Mouse (Mus musculus) 3T3-L1 (cell line): ENCODE results near the gene Slc43a1.
A peak's percentile ranks its signal among the peaks of the same experiment; 100 is the strongest.
"Not testable (repeated sequence)": the region's sequence is repeated elsewhere in the genome, so short reads cannot be mapped to it uniquely, and the experiment has no call there.

ENCODE experiments used
- DNase-seq: peaks from one replicate; pipeline ENCODE4 v3.0.0-alpha.2; 2015; ENCODE audit warnings: low read depth, low spot score

Slc43a1 gene

DNA sequence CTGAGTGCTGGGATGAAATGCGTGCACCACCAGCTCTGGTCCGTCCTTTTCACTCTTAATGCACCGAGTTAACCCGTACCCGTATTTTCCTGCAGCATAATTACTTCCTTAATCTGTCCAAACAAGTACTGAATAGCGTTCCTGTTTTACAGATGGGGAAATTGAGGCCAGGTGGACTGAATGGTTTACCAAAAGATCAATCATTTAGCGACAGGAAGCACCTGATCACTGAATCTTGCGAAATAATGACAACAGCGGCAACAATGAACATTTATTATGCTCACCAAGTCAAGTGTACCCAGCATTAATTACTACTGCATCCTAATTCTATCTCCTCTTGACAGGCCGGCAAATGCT, at the start of gene Slc43a1:
TSS of gene Slc43a1 (plus strand) at position 258 of the 357 bp plus-strand sequence.
- DNase-seq = no peak

DNA sequence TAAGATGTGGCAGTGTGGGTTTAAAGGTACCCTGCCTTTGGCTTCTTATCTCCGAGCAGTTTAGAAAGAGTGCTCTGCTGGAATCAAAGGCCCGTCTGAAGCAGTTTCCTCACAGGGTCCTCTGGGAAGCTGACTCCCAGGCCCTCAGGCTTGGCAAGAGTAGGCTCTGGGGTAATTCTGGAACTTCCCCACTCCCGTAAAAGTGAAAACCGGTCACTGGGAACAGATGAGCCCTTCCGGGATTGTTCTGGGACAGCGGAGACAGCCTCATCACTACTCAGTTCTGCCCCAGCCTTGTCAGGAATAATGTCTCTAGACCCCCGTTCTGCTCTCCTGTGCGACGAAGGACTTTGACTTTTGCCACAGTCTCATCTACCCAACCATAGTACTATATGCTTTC, 48.2 kb upstream of the Slc43a1 start:
- DNase-seq = no peak

DNA sequence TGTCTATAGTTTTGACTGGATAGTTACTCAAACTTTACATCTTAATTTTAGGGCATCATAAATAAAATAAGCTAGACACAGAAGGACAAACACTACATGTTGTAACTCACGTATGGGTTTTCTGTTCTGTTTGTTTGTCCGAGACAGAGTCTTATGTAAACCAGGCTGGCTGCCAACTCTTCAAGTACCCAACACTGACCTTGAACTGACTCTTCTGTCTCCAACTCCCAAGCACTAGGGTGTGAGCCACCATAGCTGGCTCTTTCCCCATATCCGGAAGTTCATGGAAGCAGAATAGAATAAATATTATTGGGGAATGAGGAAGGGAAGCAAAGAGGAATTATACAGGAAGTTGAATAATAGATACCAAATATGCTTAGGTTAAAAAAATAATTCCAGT, 46.1 kb upstream of the Slc43a1 start:
- DNase-seq = no peak

DNA sequence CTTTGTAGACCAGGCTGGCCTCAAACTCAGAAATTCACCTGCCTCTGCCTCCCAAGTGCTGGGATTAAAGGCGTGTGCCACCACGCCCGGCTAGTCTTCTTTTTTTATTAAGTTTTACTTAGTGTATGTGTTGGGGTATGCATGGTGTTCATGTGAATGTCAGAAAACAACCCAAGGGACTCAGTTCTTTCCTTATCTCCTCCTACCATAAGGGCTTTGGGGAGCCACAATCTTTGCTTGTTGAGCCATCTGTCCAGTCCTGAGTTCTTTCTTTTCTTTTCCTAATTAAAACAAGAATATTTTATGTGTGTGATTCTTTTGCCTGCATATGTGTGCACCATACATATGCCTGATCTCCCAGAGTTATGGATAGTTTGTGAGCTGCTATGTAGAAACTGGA, 45.5 kb upstream of the Slc43a1 start:
- no peak for DNase-seq

DNA sequence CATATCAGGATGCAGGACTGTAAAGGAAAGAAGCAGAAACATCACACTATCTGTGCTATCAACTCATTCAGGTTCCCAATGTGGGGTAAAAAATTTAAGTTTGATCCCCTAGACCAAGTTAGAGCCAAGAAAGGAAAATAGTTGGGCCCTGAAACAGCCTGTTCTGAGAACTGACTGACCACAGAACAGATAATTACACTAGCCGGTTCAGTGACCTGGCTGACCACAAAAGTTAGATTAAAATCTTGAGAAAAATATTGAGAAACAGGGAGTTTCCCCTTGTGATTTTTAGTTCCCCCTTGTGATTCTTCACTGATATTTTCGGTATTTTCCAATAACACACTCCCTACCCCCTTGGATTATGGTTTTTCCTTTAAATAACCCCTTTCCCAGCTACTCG, 44.8 kb upstream of the Slc43a1 start:
- DNase-seq = peak; percentile 53

DNA sequence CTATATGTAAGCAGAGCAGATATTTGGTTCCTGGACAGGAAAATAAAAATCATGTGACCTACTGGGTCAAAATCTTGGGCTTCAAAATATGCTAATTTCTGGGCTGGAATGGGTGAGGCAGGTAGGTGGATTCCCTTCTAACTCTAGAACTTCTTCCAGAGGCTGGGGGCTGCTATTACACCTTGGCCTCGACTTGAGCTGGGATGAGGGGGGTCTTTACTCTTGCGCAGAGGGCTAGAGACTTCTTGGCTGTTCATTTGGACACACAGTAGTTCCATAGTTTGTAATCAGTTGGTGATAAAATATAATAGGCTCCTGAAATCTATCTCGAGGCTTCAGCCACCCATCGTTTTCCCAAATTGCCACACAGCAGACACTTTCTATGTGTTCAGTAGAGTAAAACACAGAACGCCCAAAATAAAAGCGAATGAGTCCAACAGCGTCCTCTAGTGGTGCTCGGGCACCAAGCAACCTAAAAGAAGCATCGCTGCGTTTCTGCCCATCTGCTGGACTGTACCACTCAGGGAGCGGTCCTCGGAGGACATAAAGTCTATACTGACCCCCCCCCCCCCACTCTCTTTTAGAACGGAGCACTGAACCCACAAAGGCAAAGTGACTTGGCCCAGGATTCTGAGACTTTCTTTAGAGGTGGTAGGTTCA, 40.7 kb upstream of the Slc43a1 start:
- peak; percentile 96 for DNase-seq

DNA sequence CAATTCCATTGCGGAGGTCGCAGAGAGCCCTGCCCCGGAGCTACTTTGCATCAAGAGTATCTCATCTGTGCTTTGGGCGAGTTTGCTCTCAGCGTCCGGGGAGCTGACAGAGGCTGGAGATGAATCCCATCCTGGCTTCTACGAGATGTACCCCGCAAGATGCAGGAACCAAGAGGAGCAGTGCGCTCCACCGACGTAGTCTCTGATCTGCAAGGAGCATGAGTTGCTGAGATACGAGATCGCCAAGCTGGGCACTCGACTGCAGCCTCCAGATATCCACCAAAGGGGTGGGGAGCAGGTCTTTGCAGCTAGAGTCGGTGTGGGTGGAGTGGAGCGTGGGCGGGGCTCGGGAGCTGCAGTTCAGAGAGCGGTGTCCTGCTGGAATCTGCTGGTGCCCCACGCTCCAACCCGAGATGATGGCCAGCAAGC, 40.1 kb upstream of the Slc43a1 start, which contains the start of gene Ube2l6:
TSS of gene Ube2l6 (plus strand) at position 336 of the 429 bp plus-strand sequence.
- DNase-seq = peak; percentile 87

DNA sequence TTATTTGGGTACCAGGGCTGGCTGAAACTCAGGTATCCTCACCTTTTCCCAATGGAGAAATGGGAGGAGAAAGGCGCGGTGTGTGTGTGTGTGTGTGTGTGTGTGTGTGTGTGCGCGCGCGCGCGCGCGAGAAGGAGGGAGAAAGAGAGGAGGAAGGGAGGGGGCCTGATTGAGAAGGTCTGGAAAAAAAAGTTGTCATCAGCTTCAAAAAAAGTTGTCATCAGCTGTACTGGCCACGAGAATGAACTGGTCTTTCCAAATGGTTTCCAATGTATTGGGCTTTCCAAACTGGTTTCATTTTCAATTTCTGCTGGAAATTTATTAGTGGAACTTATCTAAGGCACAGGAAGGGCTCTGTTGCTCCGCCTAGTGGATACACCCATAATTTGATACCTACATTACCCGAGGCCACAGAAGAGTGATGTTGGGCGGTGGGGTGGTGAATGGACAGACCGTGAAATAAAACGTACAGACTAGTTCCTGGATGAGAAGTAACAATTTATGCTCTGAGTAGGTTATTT, 39.5 kb upstream of the Slc43a1 start:
- peak; percentile 96 for DNase-seq

DNA sequence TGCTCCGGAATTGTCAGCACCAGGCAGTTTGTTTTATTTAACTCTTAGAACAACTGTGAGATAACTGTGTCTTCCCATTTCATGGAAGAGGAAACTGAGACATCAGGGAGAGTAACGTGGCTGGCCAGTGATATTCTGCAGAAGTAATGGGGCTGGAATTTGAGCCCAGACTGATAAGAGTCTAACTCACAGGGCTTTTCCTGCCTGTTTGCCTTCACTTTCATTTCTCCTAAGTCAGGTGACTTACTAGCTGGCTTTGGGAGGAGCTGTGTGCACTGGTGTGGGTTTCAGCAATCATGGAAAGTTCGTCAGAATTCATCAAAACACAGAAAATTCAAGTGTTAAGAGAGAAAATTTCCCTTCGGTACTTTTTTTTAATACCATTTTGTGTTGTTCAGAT, 38.3 kb upstream of the Slc43a1 start:
- peak; percentile 47 for DNase-seq

DNA sequence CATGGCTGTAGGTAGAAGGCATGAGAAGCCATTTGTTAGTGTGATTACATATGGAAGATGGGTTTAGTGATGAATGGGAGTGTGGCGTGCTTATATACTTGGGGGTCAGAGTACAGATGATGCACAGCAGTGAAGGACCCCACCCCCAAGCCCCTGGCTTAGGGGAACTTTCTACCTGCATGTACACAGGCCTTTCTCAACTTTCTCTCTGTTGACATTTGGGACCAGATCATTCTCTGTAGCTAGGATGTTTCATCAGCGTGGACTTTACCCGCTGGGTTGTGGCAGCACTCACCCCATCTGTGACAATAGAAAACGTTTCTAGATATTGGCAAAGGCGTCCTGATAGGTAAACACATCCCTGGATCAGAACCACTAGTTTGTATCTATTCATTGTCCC, 37.4 kb upstream of the Slc43a1 start:
- not testable (repeated sequence) for DNase-seq

DNA sequence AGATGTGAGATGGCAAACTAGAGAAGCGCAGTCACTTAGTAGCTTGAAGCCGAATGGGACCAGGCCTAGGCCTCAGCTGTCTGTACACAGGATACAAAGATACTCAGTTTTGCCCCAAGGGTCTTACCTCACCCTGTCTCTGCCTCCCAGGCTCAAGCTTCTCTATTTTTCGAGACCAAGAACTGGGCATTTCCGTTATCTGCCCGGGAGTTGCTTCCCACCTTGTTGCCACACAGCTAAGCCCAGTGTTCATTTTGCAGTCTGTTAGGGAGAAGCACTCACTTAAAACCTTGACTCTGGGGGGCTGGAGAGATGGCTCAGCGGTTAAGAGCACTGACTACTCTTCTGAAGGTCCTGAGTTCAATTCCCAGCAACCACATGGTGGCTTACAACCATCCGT, 34.7 kb upstream of the Slc43a1 start:
- DNase-seq = no peak

DNA sequence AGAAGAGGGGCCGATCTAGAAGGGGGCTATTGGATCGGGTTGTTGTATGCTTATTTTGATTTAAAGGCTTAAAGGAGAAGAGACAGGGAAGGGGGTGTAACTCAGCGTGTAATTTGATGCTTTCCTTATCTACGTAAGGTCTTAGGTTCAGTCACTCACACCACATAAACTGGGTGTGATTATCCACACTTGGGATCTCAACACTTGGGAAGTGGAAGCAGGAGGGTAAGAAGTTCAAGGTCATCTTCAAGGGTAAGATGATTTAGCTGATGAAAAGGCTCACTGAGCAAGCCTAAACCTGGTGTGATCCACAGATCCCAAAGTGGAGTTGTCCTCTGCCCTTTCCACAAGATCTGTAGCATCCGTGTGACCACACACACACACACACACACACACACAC, 32.1 kb upstream of the Slc43a1 start:
- DNase-seq = no peak

DNA sequence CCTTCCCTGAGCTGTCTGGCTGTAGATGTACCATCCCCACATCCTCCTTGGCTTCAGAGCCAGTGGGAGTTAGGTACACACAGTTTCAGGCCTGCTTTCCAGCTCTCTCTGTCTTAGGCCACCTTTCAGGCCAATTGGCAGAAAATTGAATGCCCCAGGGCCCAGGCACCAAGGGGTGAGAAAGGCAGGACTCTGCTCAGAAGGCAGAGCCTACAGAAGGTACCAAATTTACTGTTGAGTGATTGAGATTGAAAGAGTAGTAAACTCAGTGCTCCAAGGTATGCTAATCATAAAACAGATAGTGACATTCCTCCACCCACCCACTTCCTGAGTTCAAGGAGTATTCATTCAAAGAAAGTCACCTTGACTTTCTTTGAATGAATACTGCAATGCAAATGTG, 29.3 kb upstream of the Slc43a1 start:
- no peak for DNase-seq

DNA sequence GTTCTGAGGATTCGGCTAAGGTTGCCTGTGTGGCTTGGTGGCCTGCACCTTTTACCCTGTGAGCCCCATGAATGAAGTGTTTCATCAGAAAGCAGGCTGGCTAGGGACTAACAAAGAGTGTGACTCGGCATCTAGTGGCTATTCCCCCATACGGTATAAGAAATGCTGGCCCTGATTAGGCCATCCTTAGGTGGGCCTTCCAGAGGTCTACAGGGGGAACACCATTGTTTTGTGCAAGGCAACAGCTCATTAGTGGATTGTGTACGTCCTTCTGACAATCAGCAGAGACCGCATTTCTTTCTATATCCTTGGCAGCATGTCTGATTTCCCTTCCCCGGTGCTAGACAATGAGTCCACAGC, 28.1 kb upstream of the Slc43a1 start:
- DNase-seq = no peak

DNA sequence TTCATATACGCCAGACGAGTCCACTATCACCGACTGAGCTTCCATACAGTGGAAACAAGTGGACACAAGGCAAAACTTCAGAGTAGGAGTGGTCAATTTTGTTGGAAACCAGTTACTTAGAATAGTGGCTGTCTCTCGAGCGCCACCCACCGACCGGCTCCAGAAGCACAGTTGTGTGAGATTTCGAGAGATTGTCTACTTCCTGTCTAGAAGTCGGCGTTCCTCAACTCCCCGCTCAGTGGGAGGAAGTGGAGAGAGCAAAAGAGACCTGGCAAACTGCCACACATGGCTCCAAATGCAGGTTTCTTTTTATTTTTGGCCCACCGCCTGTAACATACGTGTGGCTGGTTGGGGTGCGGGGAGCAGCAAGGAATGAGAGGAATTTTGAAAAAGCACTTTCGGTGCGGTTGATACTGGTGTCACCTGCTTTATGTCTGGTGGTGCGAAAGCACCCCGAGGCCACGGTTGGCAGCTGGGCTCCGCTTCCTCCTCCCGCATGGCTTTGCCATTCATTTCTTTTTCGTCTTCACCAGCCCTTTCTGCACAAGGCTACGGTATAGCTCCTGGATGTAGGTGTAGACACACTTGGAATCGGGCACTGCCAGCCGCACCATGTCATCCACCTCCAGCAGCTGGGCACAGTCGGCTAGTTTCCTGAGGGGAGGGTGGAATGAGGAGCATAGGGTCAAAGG, 27.6 kb upstream of the Slc43a1 start:
- DNase-seq = no peak

DNA sequence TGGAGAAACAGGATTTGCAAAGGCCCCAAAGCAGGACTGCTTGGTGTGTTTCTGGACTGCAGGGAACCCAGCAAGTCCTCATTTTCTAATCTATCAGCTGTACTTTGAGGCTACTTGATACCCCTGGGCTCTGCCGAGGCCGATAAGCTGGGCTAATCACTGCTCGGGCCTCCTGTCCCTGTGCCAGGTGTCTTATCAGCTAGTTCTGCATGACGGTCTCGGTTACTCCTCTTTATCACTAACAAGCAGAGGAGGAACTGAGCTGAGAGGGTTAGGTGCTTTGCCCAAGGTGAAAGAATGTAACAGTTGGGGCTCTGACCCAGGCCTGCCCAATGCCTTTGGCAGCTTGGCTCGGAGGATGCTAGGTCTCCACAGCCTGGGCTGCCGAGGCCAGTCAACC, 26.8 kb upstream of the Slc43a1 start:
- DNase-seq = no peak

DNA sequence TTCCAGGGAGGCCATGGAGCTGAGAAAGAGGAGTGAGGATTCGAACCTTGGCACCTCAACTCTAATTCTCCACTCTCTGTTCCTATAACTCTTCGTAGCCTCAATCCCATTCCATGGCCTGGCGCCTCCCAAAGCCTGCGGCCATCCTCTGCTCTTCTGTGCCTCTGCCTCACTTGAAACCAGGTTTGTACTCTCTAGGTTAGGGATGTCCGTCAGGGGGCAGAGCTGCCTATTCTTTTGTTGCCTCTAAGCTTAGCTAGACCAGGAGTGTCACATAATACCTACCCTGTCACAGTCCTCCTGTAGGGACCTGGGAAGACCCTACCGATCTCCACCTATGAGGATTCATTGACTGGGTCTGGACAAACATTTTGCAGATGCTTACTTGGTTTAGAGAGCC, 26.0 kb upstream of the Slc43a1 start:
- no peak for DNase-seq

DNA sequence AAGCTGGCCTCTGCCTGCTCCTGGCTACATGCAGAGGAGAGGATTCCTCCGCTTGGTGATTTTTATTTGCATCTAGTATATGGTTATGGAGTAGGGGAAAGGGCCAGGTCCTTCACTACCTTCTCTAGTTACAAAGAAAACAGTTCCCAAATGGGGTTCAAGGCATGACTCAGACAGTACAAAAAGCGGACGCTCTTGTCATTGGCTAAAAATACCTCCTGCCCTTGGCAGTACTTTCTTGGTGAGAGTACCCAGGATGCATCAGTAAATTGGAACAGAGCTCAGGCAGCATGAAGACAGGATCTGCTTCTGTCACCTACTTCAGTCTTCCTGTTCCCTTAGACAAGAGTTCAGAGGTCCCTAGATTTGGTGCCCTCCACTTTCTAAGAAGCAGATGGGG, 18.8 kb upstream of the Slc43a1 start:
- DNase-seq = peak; percentile 92

DNA sequence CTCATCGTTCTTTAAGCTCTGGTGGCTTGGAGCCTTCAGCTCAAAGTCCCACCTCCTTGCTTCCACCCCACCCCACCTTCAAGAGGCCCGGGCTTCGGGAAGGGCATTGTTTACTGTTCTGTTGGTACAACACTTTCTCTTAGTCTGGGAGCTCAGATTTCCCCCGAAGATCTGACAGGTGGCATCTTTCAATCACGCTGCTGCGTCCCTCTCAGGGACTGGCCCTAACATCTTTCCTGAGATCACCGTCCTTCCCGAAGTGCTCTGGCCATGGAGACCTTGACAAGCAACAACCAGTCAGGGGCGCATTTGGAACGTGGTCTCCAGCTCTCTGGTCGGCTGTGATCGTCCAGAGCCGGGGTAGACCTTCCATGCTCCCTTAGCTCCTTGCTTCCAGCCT, 16.1 kb upstream of the Slc43a1 start, which contains the start of gene Smtnl1:
TSS of gene Smtnl1 (minus strand) at position 101 of the 400 bp plus-strand sequence.
- DNase-seq = no peak

DNA sequence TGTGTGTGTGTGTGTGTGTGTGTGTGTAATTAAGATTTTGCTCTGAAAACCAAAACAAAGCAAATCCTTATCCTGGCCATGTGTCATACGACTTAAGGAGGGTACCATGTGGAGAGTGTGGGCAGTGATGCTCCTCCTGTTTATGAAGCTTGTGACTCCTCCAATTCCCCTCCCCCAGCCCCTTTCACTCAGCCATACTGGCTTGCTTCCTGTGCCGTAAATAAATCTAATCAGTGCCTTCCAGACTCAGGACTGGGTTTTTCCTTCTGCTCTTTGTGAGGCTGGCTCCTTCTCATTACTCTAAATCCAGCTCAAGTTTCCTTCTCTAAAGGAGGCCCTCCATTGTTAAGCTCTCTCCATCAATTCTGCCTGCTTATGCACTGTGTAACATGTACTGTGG, 15.4 kb upstream of the Slc43a1 start:
- peak; percentile 42 for DNase-seq

DNA sequence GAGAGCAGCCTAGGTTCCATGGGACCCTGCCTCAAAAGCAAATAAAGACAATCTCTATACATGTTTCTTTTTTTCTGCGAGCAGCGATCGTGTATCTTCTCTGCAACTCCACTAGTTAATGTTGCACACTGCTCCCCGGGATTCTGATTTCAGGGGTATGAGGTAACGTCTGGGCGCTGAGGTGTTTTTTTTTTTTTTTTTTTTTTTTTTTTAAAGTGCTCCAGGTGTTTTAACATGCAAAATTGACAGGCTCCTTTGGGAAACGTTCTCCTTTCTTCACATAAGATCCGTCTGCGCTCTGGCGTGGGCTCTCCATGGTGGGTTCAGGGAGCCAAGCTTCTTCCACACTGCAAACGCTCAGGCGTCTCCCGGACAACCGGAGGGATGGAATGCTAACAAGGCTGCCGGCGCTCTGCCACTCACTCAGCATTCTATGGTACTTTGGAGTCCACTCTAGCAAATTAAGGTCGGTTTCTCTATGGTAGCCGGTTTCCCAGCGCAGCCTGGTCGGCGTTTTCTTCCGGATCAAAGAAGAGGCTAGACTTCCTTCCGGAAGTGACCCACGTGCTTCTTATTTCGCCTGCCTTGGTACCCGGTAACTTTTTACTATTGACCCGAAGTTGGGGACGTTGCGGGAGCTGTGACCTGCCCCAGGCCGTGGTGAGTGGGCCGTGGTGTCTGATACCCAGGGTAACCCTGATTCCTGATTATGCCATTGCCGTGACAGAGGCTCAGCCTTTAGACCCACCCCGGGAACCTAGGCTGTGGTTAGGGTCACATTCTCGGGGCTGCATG, 12.0 kb upstream of the Slc43a1 start, which contains the start of gene Timm10:
TSS of gene Timm10 (plus strand) at position 510 of the 795 bp plus-strand sequence.
- DNase-seq = peak; percentile 98

DNA sequence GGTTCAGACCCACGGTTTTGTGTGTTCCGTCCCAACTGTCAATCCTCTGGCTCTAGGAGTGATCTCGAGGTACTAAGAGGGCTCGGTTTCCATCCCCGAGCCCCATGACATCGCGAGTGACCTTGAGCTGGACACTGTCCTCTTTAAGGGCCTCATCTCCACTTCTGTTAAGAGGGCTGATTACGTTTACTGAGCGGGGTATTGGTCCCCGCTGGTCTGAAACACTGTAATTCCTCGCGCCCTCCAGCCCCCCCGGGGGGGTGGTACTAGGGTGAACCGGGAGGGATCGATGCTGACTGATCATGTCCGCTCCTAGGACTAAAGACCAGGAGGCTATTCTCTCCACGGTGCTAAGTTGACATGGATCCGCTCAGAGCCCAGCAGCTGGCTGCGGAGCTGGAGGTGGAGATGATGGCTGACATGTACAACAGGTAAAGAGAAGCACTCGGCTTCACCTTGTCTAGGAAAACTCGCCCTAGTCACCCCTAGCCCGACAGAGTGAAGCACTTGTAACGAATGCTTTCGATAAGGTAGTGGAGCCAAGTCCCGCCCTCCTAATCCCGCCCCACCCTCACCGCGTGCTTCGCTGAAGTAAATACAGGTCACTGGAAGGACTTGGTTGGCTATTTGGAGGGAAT, 11.2 kb upstream of the Slc43a1 start:
- DNase-seq = peak; percentile 73
